Mouse (Mus musculus): Measurements from ENCODE around the gene Magi1. TPM values are rescaled to one million over a fixed set of nuclear protein-coding genes. Genes with fewer than 3 reads are reported as not detected.
A peak's percentile ranks its signal among the peaks of the same experiment; 100 is the strongest.

Magi1 gene
- polyA plus RNA-seq, 1 experiment from 2014 or later, result 28.5 TPM

GRCm38 (mm10) chr6:93771081-93771480 is 512.6 kb downstream of the Magi1 start:
- Histone ChIP-seq H3K36me3 (ENCODE audit: control insufficient read depth, insufficient read depth, low read length) (no peaks in the 10 kb centered on the region; the same call in 1 of the 2 replicates), H3K4me3 (ENCODE audit: low read depth, low read length) (no peak overlapping the region), H3K4me1 (ENCODE audit: control insufficient read depth, insufficient read depth, low read length) (peaks cover 11% of the 10 kb centered on the region), H3K27ac (ENCODE audit: low read depth, low read length) (no peak overlapping the region), H3K27me3 (ENCODE audit: control insufficient read depth, insufficient read depth, low read length) (no peaks in the 10 kb centered on the region), H3K9me3 (ENCODE audit: control insufficient read depth, low read length) (no peaks in the 10 kb centered on the region), H3K9ac (ENCODE audit: low read length) (no peak overlapping the region), H3K4me2 (no peak overlapping the region)
- peak; percentile 30; the same call in 1 of the 2 replicates for ATAC-seq (ENCODE audit: low FRiP score)
- 34% methylated on average over 4 of the region's 4 CpGs for WGBS
- DNase-seq (ENCODE audit: low spot score, missing footprints), result no peak

GRCm38 (mm10) chr6:93770283-93771025 is 513.3 kb downstream of the Magi1 start:
- Histone ChIP-seq H3K4me2 (no peak overlapping the region), H3K27ac (ENCODE audit: low read depth, low read length) (no peak overlapping the region), H3K9me3 (ENCODE audit: control insufficient read depth, low read length) (no peaks in the 10 kb centered on the region), H3K27me3 (ENCODE audit: control insufficient read depth, insufficient read depth, low read length) (no peaks in the 10 kb centered on the region), H3K4me3 (ENCODE audit: low read depth, low read length) (no peak overlapping the region), H3K36me3 (ENCODE audit: control insufficient read depth, insufficient read depth, low read length) (no peaks in the 10 kb centered on the region; the same call in 1 of the 2 replicates), H3K9ac (ENCODE audit: low read length) (no peak overlapping the region), H3K4me1 (ENCODE audit: control insufficient read depth, insufficient read depth, low read length) (peaks cover 11% of the 10 kb centered on the region)
- WGBS, result 83% methylated on average over 5 of the region's 5 CpGs
- no peak for ATAC-seq (ENCODE audit: low FRiP score)
- no peak for DNase-seq (ENCODE audit: low spot score, missing footprints)

DNA sequence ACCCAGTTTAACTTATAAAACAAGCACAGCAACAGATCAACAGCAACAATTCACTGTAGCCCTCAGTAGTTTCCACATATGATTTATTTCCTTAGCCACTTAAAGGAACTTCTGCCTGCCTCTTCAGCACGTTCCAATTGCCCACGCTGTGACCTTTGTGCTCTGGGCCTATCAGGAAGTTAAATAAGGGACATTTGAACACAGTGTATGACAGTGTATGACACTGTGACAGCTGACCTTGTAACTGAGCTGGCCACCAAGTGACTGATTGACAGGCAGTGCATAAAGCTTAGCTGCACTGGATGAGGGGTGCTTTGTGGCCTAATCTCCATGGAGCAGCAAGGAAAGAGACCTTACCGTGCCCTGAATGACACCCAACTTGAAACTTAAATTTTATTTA is 525.6 kb downstream of the Magi1 start:
- 51% methylated on average over 3 of the region's 3 CpGs for WGBS
- H3K9ac ChIP-seq (ENCODE audit: low read length), result 0 out of 2 replicates have a peak overlapping the region, but pooled peaks have one; percentile 21
- no peaks in the 10 kb centered on the region for H3K9me3 ChIP-seq (ENCODE audit: control insufficient read depth, low read length)
- peaks cover 9% of the 10 kb centered on the region for H3K4me1 ChIP-seq (ENCODE audit: control insufficient read depth, insufficient read depth, low read length)
- DNase-seq (ENCODE audit: low spot score, missing footprints), result no peak
- H3K27me3 ChIP-seq (ENCODE audit: control insufficient read depth, insufficient read depth, low read length), result no peaks in the 10 kb centered on the region
- H3K36me3 ChIP-seq (ENCODE audit: control insufficient read depth, insufficient read depth, low read length), result no peaks in the 10 kb centered on the region
- 0 out of 2 replicates have a peak overlapping the region, but pooled peaks have one; percentile 48 for H3K27ac ChIP-seq (ENCODE audit: low read depth, low read length)
- ATAC-seq (ENCODE audit: low FRiP score), result no peak
- no peak overlapping the region for H3K4me2 ChIP-seq
- no peak overlapping the region for H3K4me3 ChIP-seq (ENCODE audit: low read depth, low read length)

DNA sequence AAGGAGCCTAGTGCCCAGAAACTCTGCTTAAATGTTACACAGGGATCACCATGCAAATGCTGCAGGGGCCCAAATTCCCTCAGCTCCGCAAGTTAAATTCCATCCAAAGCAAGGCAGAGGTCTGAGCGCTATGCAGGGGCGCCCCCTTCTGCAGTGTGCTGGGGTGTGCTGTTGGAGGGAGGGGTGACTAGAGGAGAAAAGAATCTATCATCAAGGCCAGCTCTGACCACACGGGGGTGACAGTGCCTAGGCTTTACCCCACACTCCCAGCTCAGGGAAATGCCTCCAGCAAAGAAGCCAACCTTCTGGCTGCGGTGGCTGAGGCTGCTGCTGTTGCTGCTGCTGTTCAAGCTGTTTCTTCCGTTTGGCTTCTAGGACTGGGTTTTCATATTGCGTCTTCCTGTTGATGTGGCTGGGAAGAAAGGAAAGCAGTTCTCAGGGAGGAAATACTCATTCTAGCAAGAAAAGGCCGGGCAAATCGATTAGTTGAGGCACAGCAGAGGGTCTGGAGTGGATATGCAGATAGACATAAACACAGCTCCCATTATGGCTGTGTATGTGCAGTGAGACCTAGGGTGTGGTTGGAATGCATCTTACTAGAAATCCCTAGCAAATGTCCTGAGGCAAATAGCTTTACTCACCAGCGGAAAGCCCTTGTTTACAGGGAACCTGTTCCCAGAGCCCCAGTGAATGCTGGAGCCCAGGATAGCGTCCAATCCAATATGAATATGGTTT is 526.2 kb downstream of the Magi1 start:
- Histone ChIP-seq H3K27me3 (ENCODE audit: control insufficient read depth, insufficient read depth, low read length) (no peaks in the 10 kb centered on the region), H3K36me3 (ENCODE audit: control insufficient read depth, insufficient read depth, low read length) (no peaks in the 10 kb centered on the region), H3K9me3 (ENCODE audit: control insufficient read depth, low read length) (no peaks in the 10 kb centered on the region), H3K27ac (ENCODE audit: low read depth, low read length) (peak overlapping the region; percentile 48; the same call in 1 of the 2 replicates), H3K4me1 (ENCODE audit: control insufficient read depth, insufficient read depth, low read length) (peaks cover 9% of the 10 kb centered on the region), H3K4me2 (no peak overlapping the region), H3K4me3 (ENCODE audit: low read depth, low read length) (no peak overlapping the region), H3K9ac (ENCODE audit: low read length) (0 out of 2 replicates have a peak overlapping the region, but pooled peaks have one; percentile 21)
- ATAC-seq (ENCODE audit: low FRiP score), result peak; percentile 94
- 37% methylated on average over 11 of the region's 11 CpGs for WGBS
- peak; percentile 93 for DNase-seq (ENCODE audit: low spot score, missing footprints)

- Histone ChIP-seq H3K4me3 (ENCODE audit: low read depth, low read length) (no peak overlapping the region), H3K27ac (ENCODE audit: low read depth, low read length) (no peak overlapping the region; the same call in 1 of the 2 replicates), H3K27me3 (ENCODE audit: control insufficient read depth, insufficient read depth, low read length) (no peaks in the 10 kb centered on the region), H3K36me3 (ENCODE audit: control insufficient read depth, insufficient read depth, low read length) (peaks cover 5% of the 10 kb centered on the region; the same call in 1 of the 2 replicates), H3K4me1 (ENCODE audit: control insufficient read depth, insufficient read depth, low read length) (no peaks in the 10 kb centered on the region), H3K9me3 (ENCODE audit: control insufficient read depth, low read length) (no peaks in the 10 kb centered on the region), H3K9ac (ENCODE audit: low read length) (no peak overlapping the region), H3K4me2 (no peak overlapping the region)
- WGBS, result 85% methylated on average over 6 of the region's 6 CpGs
- DNase-seq (ENCODE audit: low spot score, missing footprints), result no peak
- ATAC-seq (ENCODE audit: low FRiP score), result no peak
These were observed 540.6 kb downstream of the Magi1 start for GRCm38 (mm10) chr6:93743145-93743544.

DNA sequence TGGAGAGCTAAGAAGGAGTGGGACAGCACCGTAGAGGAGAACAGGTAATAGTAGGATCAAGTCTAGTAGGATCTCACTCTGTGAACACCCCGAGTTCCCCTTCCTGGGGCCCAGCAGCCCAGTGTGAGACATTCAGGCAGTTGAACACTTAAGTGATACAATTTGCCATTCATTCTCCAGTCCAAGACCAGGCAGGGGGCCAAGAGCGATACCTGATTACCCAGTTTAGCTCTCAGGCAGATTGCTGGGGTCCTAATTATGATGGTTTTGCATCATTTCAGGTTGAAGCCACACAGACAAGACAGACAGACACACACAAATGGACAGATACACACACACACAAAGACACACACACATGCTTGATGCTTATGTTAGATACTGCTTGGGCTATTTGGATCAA is 543.9 kb downstream of the Magi1 start:
- Histone ChIP-seq H3K9me3 (ENCODE audit: control insufficient read depth, low read length) (no peaks in the 10 kb centered on the region), H3K4me1 (ENCODE audit: control insufficient read depth, insufficient read depth, low read length) (no peaks in the 10 kb centered on the region), H3K9ac (ENCODE audit: low read length) (no peak overlapping the region), H3K36me3 (ENCODE audit: control insufficient read depth, insufficient read depth, low read length) (no peaks in the 10 kb centered on the region), H3K4me2 (no peak overlapping the region), H3K27me3 (ENCODE audit: control insufficient read depth, insufficient read depth, low read length) (no peaks in the 10 kb centered on the region), H3K4me3 (ENCODE audit: low read depth, low read length) (no peak overlapping the region), H3K27ac (ENCODE audit: low read depth, low read length) (no peak overlapping the region)
- ATAC-seq (ENCODE audit: low FRiP score) (no peak), DNase-seq (ENCODE audit: low spot score, missing footprints) (no peak)
- WGBS, result 93% methylated on average over 3 of the region's 3 CpGs

DNA sequence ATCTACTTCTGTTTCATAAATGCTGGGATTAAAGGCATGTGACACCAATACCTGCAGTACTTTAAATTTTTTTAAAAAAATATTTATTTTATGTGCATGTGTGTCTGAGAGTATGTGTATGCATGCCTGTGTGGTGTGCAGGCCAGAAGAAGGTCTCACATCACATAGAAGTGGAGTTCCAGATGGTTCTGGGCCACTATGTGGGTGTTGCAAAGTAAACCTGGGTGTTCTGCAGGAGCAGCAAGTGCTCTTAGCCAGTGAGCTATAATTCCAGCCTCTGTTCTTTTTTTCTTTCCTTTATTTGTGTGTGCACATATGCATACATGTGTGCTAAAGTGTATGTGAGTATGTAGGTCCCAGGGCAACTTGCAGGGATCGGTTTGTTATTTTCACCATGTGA is 546.6 kb downstream of the Magi1 start:
- no peaks in the 10 kb centered on the region for H3K36me3 ChIP-seq (ENCODE audit: control insufficient read depth, insufficient read depth, low read length)
- no peaks in the 10 kb centered on the region for H3K9me3 ChIP-seq (ENCODE audit: control insufficient read depth, low read length)
- H3K27me3 ChIP-seq (ENCODE audit: control insufficient read depth, insufficient read depth, low read length), result no peaks in the 10 kb centered on the region
- H3K4me2 ChIP-seq, result no peak overlapping the region
- no peak for ATAC-seq (ENCODE audit: low FRiP score)
- H3K4me1 ChIP-seq (ENCODE audit: control insufficient read depth, insufficient read depth, low read length), result no peaks in the 10 kb centered on the region
- WGBS, result 100% methylated on average over 1 of the region's 1 CpGs
- no peak overlapping the region for H3K4me3 ChIP-seq (ENCODE audit: low read depth, low read length)
- H3K9ac ChIP-seq (ENCODE audit: low read length), result no peak overlapping the region
- H3K27ac ChIP-seq (ENCODE audit: low read depth, low read length), result no peak overlapping the region
- peak; percentile 19 for DNase-seq (ENCODE audit: low spot score, missing footprints)

GRCm38 (mm10) chr6:93736071-93736470 is 547.6 kb downstream of the Magi1 start:
- no peaks in the 10 kb centered on the region for H3K36me3 ChIP-seq (ENCODE audit: control insufficient read depth, insufficient read depth, low read length)
- WGBS, result 96% methylated on average over 3 of the region's 3 CpGs
- ATAC-seq (ENCODE audit: low FRiP score) (no peak), DNase-seq (ENCODE audit: low spot score, missing footprints) (no peak)
- H3K27ac ChIP-seq (ENCODE audit: low read depth, low read length), result no peak overlapping the region
- H3K27me3 ChIP-seq (ENCODE audit: control insufficient read depth, insufficient read depth, low read length), result no peaks in the 10 kb centered on the region
- no peaks in the 10 kb centered on the region for H3K9me3 ChIP-seq (ENCODE audit: control insufficient read depth, low read length)
- H3K9ac ChIP-seq (ENCODE audit: low read length), result no peak overlapping the region
- no peak overlapping the region for H3K4me3 ChIP-seq (ENCODE audit: low read depth, low read length)
- no peak overlapping the region for H3K4me2 ChIP-seq
- H3K4me1 ChIP-seq (ENCODE audit: control insufficient read depth, insufficient read depth, low read length), result no peaks in the 10 kb centered on the region

GRCm38 (mm10) chr6:93733800-93734199 is 549.9 kb downstream of the Magi1 start:
- no peak overlapping the region for H3K9ac ChIP-seq (ENCODE audit: low read length)
- no peaks in the 10 kb centered on the region for H3K9me3 ChIP-seq (ENCODE audit: control insufficient read depth, low read length)
- H3K4me2 ChIP-seq, result no peak overlapping the region
- no peaks in the 10 kb centered on the region for H3K36me3 ChIP-seq (ENCODE audit: control insufficient read depth, insufficient read depth, low read length)
- 94% methylated on average over 6 of the region's 6 CpGs for WGBS
- no peaks in the 10 kb centered on the region for H3K4me1 ChIP-seq (ENCODE audit: control insufficient read depth, insufficient read depth, low read length)
- H3K27ac ChIP-seq (ENCODE audit: low read depth, low read length), result no peak overlapping the region
- no peaks in the 10 kb centered on the region for H3K27me3 ChIP-seq (ENCODE audit: control insufficient read depth, insufficient read depth, low read length)
- ATAC-seq (ENCODE audit: low FRiP score) (no peak), DNase-seq (ENCODE audit: low spot score, missing footprints) (peak; percentile 56)
- H3K4me3 ChIP-seq (ENCODE audit: low read depth, low read length), result no peak overlapping the region
